Mouse (Mus musculus): Measurements from ENCODE around the gene Hdac6.

The Hdac6 gene

GRCm38 (mm10) chrX:7947108-7947899 lies at the start of gene Hdac6:
Gene Hdac6, minus strand, starts transcription at chrX:7947889.
- DNase-seq (ENCODE audit: extremely low read depth, low read depth, low spot score) = no peak

- DNase-seq (ENCODE audit: extremely low read depth, low read depth, low spot score) = no peak
These were observed 45.5 kb upstream of the Hdac6 start for GRCm38 (mm10) chrX:7993068-7993735.

GRCm38 (mm10) chrX:7992379-7993067 lies 44.8 kb upstream of the Hdac6 start:
- DNase-seq (ENCODE audit: extremely low read depth, low read depth, low spot score) = no peak

DNA sequence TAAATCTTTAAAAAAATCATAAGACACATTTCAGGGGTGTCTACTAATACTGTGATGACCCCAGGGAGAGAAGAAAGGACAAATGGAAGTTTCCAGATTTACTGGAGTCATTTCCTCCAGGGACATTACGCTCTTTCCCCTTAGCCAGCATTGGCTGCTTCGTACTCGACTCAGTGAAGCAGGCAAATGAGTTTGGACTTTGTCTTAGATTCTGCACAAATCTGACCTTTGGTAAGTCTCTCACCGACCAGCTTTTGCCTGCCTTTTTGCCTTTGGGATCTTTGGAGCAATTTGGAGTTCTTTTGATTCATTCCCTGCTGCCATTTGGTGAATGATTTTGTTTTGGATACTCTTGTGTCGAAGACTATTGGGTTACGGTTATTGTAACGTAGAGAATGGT lies 33.7 kb upstream of the Hdac6 start:
- no peak for DNase-seq (ENCODE audit: extremely low read depth, low read depth, low spot score)

GRCm38 (mm10) chrX:7977892-7978291 lies 30.2 kb upstream of the Hdac6 start, which contains the start of gene Gata1:
Gene Gata1, minus strand, starts transcription at chrX:7978071.
- DNase-seq (ENCODE audit: extremely low read depth, low read depth, low spot score) = no peak

DNA sequence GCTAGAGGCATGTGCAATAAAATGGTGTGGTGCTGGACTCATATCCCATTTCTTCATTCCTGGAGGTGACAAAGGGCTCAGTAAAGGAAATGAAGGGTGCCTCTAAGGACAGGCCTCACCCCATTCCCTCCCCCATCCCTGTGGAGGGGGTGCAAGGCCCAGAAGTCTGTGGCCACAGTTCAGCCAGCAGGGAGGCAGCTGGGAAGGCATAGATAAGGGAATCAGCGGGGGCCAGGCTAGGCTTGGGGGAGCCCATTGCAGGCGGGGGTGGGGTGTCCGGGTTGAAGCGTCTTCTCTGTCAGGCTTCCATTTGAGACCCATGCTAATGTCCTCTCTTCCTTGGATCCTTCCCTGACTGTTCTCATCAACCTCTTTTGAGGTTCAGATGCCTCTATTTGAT lies 23.6 kb upstream of the Hdac6 start:
- DNase-seq (ENCODE audit: extremely low read depth, low read depth, low spot score) = no peak

GRCm38 (mm10) chrX:7968899-7969298 lies 21.2 kb upstream of the Hdac6 start:
- DNase-seq (ENCODE audit: extremely low read depth, low read depth, low spot score) = no peak

DNA sequence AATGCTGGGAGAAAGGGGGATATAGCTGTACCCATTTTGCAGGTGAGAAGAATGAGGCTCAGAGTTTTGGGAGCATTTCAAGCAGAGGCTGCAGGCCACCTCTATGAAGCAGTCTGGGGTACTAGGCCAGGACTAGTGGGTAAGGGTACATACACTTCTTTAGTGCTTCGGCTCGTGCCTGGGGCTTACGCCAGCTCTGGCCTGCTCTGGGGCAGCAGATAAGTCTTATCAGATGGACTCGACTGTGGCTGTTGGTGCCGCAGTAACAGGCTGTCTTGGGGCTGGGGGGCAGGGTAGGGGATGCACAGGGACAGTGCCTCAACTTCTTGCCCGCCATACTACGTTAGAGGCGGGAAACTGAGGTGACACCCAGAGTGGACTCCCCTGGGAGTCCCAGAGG lies 20.5 kb upstream of the Hdac6 start:
- no peak for DNase-seq (ENCODE audit: extremely low read depth, low read depth, low spot score)

DNA sequence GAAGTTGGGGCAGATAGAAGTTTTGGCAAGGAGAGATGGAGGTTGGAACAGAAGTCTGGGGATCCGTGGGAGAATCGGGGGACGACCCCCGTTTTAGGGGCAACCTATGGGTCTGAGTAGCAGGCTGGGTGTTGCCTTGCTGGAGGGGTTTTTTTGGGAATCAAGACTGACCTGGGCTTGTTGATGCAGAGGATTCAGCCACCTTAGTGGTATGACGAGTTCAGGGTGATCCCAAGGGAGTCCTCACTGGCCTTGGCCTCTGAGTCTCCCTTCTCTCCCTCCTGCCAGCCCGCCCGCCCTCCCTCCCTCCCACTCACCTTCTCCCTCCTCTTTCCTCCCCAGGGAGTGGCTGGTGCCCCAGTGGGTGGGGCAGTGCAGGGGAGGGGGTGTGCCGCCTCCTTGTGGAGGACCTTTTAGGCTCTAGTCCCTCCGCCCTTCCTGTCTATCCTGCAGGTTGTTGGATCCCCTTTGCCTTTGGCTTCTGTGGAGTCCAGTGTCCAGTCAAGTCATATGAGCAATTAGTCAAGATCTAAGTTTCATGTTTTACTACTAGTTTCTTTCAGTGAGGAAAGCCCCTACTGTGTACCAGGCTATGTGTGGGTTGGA lies 20.0 kb upstream of the Hdac6 start:
- no peak for DNase-seq (ENCODE audit: extremely low read depth, low read depth, low spot score)

- DNase-seq (ENCODE audit: extremely low read depth, low read depth, low spot score) = no peak
These were observed 18.5 kb upstream of the Hdac6 start for GRCm38 (mm10) chrX:7966161-7966560.

GRCm38 (mm10) chrX:7963829-7964626 lies 16.3 kb upstream of the Hdac6 start:
- no peak for DNase-seq (ENCODE audit: extremely low read depth, low read depth, low spot score)

DNA sequence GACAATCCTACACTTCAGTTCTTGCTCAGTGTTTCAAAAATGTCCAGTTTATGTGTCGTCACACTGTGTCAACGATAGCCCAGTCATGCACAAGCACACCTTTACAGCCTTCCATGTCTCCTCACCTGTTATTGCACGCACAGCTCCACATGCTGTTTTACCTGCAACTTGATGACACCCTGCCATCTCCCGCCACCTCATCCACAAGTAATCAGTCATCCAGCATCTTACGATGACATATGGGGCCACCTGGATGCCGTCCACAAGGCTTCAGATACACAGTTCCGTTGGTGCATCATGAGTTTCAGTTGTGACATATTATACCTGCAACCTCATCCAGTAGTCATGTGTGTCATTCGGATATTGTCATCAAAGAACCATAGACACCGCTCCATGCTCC lies 11.2 kb upstream of the Hdac6 start:
- no peak for DNase-seq (ENCODE audit: extremely low read depth, low read depth, low spot score)

DNA sequence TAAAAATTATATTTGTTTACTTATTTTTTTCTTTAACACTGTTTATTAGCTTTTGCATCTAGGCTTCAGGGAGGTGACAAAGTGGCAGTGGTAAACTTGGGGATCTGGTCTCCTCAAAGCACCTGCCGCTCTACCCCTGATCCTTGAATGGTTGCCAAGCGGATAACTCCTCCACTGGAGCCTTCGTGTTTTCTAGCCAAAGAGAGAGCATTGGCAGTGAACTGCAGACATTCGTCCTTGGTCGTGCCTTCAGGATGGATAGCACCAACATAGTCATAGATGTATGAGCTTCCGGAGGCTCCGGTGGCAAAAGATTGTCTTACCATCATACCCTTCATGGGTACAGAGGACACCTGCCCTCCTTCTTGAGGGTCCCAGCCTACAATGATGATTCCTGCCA lies 2.4 kb upstream of the Hdac6 start:
- no peak for DNase-seq (ENCODE audit: extremely low read depth, low read depth, low spot score)

DNA sequence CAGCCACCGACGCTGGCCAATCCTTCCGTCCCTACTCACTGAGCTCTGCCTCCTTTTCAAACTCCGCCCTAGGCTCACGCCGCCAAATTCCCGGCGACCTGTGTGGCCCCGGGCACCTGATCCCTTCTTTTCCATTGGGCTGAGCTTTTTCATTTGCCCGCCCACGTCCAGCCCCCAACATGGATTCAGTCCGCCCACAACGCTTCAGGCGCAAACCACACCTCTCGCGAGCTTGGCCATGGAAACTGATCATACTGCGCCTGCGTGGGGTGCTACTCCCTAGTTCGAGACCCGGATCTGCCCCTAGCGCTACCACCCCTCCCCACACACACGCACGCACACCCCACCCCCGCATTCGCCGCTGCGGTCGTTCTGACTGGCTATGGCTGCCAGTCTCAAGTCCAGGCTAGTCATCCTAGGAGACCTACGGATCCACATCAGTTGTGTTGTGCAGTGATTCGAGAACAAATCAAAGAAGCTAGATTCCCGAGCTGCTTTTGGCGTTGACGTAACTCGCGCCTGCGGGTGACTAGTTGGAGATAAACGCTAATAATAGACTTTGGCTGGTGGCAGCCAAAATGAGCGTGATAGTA lies 307 bp upstream of the Hdac6 start:
- DNase-seq (ENCODE audit: extremely low read depth, low read depth, low spot score) = peak; percentile 54

GRCm38 (mm10) chrX:7945618-7946017 lies 2.1 kb downstream of the Hdac6 start:
- DNase-seq (ENCODE audit: extremely low read depth, low read depth, low spot score) = no peak

DNA sequence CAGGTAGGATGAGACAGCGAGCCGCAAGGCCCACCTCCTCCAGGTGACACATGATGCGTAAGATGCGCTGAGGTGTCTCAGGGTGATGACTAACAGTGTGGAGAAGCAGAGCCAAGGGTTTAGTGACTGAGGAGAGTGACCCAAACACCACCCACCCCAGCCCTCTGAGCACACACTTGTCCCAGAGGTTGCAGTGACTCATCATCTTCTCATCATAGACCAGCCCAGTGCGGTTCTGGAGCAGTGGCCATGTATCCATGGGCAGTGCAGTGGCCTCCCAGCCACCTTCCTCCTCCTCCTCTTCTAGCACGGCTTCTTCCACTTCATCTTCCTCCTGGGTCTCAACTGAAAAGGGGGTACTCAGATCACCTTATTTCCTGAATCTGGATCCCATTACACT lies 10.0 kb downstream of the Hdac6 start:
- DNase-seq (ENCODE audit: extremely low read depth, low read depth, low spot score) = no peak

- no peak for DNase-seq (ENCODE audit: extremely low read depth, low read depth, low spot score)
These were observed 10.8 kb downstream of the Hdac6 start for GRCm38 (mm10) chrX:7936874-7937273.

DNA sequence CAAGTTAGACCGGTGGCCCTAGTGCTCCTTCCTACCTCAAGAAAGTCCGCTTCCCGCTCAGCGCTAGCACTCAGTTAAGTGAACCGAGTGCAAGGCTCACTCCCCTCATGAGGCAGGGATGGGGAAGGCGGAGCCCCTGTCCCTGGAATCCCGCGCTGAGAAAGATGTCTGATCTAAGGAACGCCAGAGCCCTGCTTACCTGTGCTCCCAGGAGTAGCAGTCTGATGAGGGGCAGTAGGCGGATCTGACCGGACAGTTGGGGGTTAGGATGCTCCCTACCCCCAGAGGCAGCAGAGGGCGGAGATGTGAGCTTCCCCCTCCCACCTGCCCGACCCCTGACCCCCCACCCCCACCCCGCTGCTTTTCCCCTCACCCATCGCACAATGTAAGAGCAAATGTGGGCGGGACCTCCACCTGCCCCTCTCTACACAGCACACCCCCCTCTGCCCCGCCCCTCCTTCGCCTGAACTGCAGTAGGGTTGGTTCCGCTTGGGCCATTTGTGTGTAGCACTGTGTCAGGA lies 19.4 kb downstream of the Hdac6 start, which contains the start of gene Eras:
Gene Eras, minus strand, starts transcription at position 338 of the 521 bp plus-strand sequence.
- DNase-seq (ENCODE audit: extremely low read depth, low read depth, low spot score) = no peak

GRCm38 (mm10) chrX:7927116-7927515 lies 20.6 kb downstream of the Hdac6 start:
- DNase-seq (ENCODE audit: extremely low read depth, low read depth, low spot score) = no peak

DNA sequence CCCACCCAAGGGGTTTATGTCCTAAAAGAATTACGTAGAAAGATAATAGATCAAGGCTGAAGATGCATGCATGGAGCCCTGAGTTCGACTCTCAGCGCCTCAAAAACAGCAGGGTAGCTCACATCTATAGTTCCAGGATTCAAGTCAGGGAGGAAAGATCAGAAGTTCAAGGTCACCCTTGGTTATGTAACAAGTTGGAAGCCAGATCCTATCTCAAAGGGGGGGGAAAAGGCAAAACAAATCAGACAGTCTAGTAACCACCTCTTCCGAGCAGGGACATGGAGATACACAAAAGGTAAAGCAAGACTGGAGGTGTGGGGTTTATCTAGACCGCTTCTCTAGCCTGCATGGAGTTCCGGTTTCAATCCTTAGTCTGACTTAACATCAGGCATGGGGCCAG lies 21.4 kb downstream of the Hdac6 start:
- no peak for DNase-seq (ENCODE audit: extremely low read depth, low read depth, low spot score)

All from fat pad, adult 2 months (tissue).